Mouse (Mus musculus) monocyte, adult 5-6 weeks (primary cell): ENCODE results near the gene Adamts4. TPM values are rescaled to one million over a fixed set of nuclear protein-coding genes. Genes with fewer than 3 reads are reported as not detected.
"Not testable (repeated sequence)": the region's sequence is repeated elsewhere in the genome, so short reads cannot be mapped to it uniquely, and the experiment has no call there.

Experiments used
- ATAC-seq: fragments of 153-309, 156-312 bp; replicated peaks from 2 replicates; pipeline ENCODE4 v1.8.0; 2017; ENCODE audit warnings: mild to moderate bottlenecking; ENCODE audit not compliant: low TSS enrichment, insufficient number of reproducible peaks, severe bottlenecking, poor library complexity, low FRiP score
- total RNA-seq: library from RNA; stranded (forward); fragments of 200-1000, 200-491, 200-594 nt; gene quantifications from 3 replicates; pipeline ENCODE4 v1.2.3, GENCODE M21; 2017

Gene Adamts4
- total RNA-seq, 1 experiment from 2014 or later, result not detected

DNA sequence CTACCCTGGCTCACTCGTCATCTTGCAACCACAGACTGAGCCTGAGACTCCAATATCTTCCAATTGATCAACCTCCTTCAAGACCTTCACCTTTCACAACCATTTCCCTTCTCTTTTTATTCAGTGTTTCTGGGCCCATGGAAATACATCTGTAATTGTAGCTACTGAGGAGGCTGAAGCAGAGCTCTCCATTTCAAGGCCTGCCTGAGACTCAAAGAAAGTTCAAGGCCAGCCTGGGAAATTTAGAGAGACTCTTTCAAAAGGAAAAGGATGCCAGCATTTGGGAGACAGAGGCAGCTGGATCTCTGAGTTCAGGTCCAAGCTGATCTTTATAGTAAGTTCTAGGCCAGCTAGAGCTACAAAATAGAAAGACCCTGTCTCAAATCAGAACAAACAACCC lies 22.3 kb upstream of the Adamts4 start:
- no peak for ATAC-seq

DNA sequence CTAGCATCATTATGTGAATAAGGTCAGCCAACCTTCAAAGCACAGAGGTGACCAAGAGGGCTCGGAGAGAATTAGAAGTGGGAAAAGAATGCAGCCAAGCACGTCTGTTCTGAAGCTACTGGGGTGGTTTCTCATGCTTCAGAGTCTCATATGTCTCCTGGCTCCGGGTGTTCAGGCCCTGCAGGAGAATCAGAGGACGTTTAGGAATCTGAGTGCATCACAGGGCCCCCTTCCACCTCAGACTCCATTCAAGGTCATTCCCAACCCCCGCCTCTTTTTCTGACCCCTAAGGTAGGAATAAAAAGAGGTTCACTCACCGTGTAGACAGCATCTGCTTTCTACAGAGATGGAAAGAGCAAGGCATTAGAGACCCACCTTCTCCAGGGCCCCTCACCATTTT lies 20.5 kb upstream of the Adamts4 start:
- ATAC-seq, result no peak

DNA sequence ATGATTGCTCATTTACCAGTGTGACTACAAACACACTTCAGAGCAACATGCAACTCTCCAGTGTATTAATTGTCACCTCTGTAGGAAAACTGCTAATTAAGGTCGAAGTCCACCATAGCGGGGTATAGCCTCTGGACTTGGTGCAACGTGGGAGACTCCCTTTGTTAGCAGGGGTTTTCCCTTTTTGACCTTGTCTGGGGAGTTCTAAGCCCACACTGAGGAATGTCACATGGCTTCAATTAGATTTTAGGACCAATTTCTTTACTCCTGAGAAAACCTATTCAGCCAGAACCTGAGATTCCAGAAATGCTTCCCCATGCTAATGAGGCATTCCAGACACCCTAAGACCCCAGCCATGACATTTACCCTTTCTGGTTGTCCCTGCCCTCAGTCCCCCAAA lies 20.0 kb upstream of the Adamts4 start:
- no peak for ATAC-seq

DNA sequence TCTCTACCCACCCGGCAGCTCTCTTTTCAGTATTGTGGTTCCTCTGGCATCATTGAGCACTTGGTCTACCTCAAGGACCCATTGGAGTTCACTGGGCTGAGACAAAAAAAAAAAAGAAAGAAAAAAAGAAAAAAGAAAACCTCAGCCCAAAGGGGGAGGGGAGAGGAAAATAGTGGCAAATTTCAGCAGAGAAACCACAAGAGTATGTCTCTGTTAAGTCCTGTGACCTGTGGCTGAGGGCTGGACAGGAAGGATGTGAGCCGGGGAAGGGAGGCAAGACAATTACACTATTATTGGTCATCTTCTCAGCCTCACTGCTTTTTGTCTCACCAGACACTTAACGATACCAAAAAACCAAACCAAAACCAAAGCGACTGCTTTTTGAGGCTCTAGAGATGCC lies 18.4 kb upstream of the Adamts4 start:
- ATAC-seq, result peak; percentile 55

DNA sequence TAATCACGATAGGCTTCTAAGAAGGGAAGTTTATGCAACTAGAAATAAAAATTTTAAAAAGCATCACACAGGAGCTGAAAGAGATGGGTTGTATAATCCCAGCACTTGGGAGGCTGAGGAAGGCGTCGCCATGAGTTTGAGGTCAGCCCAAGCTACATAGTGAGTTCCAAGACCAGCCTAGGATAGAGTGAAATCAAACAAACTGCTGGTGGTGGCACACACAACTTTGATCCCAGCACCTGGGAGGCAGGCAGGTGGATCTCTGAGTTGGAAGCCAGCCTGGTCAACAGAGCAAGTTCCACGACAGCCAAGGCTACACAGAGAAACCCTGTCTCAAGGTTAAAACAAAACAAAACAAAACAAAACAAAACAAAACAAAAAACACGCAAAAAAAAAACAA lies 17.9 kb upstream of the Adamts4 start:
- no peak for ATAC-seq

DNA sequence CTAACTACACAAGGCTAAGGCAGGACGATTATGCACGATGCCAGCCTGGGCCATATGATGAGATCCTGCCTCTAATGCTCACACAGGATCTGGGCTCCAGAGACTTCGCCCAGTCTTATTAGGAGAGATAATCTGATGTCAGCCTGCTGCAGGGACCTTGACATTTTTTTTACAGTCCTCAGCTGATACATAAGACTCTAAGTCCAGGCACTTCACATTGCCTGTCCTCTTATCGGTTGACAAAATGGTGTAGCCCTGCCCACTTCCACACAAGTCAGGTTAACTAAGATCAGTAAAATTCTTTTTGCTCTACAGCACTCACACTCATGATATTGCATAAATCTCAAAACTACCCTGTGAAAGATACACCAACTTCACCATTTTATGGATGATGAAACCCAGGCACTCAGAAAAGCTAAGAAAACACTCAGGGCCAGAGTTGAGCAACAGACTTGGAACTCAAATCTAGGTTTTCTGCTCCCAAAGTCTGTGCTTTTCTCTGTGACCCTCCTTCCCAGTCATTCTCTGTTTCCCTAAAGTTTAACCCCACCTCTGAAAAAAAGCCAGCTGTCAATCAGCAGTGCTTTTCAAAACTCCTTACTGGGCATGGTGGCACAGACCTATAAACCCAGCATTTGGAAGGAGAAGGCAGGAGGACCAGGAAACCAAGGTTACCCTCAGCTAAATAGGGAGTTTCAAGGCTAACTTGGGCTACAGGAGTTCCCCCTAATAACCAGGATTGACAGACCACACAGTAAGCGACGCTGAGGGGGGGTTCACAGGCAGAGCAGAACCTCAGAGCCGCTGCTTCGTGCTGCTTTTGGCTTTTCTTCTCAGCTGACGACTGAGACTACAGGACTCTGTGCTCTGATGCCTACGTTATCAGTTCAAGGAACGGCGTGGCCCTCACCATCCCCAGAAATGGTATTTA lies 17.2 kb upstream of the Adamts4 start:
- peak; percentile 5; the same call in 1 of the 2 replicates for ATAC-seq

DNA sequence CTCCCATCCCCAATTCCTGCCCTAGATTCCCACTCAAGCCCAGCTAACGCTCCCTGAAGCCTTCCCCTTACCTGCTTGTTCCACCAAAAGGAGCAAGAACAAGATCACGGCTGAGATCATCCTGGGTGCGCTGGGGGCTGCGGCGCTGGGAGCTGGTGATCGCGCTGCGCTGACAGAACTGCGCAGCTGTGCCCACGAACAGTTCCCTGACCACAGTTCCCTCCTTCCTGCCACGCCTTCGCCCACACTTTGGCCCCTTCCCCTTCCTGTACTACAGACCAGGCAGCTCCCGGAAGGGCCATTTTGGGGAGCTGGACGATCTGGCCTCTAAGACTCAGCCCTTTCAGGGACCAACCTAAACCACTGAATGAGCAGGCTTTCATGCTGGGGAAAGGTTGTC lies 16.1 kb upstream of the Adamts4 start, which contains the start of gene Fcer1g:
Gene Fcer1g (minus strand): TSS at position 240 of the 400 bp plus-strand sequence.
- peak; percentile 88 for ATAC-seq

DNA sequence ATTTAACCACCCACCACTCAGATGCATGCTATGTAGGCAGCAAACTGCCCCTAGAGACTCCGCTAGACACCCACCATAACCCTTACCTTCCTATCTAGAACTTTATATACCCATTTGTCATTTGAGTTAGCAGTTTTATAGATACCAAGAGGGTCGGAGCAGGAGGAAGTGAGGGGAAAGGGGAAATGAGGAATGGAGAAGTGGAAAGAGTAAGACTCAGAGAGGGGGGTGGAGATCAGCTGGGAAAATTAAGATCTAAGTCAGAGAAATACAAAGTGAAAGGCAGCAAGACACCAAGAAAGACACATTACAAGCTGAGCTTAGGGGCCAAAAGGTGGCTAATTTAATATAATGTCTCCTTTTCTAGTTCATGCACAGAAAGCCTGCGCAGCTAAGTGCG lies 15.7 kb upstream of the Adamts4 start:
- ATAC-seq, result peak; percentile 34

DNA sequence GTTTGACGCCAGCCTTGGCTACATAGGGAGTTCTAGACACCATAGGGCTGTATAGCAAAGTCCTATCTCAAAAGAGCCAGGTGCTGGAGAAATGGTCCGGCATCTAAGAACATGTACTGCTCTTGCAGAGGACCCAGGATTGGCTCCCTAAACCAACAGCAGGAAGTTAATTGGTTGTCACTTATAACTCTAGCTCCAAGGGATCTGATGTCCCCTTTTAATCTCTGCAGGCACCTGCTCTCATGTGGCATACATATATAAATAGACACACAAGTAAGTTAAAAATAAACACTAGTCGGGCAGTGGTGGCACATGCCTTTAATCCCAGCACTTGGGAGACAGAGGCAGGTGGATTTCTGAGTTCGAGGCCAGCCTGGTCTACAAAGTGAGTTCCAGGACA lies 14.4 kb upstream of the Adamts4 start:
- no peak for ATAC-seq

DNA sequence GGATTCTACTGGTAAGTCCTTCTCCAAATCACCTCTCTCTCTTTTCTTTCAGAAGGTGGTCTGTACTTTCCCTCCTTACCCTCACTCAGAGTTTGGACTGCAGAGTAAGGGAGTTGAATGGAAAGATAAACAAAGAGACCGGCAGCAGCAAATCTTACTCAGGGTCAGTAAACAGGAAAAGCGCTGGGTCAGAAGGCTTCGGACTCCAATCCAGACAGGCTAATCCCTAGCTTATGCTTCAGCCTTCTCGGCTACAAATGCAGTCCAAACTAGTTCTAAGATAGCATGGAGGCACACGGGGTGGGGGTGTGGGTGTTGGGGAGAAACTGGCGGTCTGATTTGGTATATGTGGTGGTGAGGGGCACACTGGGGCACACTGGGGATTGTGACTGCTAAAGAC lies 12.8 kb upstream of the Adamts4 start:
- ATAC-seq, result no peak

DNA sequence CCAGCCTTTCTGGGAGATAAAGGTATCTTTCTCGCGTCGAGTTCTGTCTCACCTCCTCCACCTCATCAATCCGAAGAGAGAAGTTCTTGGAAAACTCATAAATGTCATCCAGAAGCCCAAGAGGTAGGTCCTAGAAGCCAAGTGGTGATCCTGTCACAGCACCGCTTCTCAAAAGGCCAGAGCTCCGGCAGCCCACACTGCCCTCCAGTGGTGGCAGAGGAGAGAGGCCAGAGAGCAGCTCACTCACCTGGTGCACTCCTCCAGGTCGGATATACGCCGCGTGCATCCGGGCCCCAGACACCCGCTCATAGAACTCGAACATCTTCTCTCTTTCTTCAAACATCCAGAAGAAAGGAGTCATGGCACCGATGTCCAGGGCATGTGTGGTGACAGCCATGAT lies 11.8 kb upstream of the Adamts4 start:
- ATAC-seq, result peak; percentile 70

DNA sequence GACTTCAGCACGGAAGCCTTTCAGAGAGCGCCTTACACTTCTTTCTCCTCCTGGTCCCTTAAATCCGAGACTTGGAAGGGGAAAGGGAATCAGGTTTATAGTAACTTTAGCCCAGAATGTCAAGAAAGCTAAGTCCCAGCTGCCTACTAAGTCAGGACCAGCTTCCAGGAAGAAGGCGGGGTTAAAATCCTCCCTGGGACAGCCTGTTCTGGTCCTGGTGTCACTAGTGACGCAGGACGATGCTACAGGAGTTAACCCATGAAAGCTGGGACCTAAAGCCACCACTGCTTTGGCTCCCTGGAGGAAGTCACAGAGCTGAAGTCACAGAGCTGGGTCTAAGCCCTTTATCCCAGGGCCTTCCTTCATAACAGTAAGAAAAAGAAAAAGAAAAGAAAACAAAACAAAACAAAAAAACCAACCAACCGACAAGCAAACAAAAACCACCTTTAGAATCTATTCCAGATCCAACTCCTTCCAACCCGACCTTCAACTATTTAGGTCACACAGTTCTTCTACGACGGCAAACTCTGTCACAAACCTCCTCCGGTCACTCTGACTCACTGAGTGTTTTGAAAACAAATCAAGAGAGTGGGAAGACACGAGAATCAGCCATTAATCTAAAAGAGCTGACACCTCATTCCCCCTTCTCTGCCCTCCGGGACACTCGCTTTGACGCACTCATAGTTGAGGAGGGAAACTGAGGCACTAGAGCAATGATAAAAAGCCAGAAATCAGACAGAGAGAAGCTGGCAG lies 10.1 kb upstream of the Adamts4 start:
- ATAC-seq, result no peak

DNA sequence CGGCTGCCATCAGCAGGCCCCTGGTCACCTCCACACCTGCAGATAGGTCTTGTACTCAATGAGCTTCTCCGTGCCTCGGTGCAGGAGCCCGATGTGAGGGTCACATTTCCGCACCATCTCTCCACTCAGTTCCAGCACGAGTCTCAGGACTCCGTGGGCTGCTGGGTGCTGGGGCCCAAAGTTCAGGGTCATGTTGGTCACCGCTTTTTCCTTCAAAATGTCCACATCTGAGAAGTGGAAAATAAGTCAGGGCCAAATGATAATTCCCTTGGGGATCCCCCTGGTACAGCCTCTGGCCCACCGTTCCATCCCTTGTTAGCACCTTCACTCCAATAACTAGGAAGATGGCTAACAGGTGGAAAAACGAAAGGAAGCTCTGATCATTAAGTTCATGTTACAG lies 9.3 kb upstream of the Adamts4 start:
- ATAC-seq, result no peak

DNA sequence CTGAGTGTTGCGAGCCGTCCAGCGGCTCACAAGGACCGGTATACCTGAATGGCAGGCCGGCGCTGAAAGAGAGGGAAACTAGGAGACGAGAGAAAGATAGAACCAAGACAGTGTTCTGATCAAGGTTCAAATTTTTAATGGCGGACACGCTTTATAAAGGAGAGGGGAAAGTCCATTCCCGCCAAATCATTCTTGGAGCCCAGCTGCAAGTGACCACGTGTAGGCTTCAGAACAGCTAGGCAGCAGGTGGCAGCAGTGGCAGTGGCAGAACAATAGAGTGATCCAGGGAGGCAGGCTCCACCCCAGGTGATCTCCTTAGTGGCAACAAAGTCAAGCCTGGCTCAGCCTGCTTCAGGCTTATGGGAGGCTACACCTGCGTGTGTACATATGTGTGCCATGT lies 8.3 kb upstream of the Adamts4 start:
- not testable (repeated sequence) for ATAC-seq

DNA sequence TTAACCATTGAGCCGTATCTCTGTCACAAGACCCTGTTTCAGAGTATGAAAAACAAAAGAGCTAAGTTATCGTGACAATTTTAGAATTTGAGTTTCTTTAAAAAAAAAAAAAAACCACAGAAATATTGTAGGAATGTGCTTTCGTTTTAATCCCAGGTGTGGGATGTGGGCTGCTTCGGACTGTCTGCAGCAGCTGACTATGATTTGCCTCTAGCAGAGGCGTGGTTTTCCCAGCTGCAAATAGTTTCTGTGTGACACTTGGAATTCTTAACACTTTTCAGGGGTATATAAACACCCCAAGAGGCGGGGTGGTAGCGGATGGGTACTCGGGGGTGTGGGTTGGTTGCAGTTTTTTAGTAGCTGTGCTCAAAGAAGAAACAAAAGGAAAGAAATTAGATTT lies 4.9 kb upstream of the Adamts4 start:
- no peak for ATAC-seq

DNA sequence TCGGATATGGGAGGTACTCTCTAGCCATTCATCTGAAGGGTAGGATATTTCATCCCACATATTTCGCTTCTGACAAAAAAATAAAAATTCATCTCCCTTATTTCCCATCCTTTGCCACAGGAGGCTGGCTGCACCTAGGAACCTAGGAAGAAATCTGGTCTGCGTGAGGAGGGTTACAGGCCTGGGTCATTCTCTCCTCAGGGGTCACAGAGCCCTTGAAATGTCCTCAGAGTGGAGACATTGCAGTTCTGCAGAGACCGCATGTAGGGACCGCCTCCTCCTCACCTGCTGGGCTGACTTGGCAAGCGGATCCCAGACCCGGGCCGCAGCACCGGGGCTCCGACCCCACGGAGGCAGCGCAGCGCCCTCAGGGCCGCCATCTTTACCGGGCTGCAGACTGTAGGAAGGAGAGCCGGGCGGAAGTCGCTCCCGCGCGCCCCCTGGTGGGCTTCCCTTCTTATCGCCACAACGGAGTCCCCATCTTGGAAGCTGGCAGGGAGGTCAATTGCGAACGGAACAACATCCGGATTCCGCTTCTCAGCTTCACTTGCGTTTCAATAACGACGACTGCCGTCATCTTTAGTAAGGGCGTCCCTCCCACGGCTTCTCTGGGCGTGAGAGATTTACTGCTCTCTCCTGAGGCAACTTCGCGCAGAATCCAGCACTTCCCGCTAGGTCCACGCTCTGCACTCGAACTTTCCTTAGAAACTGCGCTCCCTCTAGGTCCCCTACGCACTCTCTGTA lies 3.3 kb upstream of the Adamts4 start:
- ATAC-seq, result peak; percentile 98

DNA sequence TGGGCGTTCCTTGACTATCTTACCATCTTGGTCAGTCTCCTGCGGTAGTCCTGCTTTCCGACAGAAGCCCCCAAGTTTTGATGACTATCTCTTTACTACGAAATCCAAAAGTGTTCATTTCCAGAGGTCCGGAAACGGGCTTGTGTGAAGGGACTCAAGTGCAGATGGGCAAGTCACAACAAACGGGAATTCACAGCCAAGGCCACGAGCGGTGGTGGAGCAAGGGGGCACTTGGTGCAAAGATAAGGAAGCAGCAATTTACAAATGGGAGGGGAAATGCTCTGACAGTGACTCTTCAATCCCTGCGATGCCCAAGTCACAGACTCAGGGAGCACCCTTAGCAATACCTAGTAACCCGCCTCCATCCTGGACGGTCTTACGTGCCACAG lies 2.8 kb upstream of the Adamts4 start:
- no peak for ATAC-seq

DNA sequence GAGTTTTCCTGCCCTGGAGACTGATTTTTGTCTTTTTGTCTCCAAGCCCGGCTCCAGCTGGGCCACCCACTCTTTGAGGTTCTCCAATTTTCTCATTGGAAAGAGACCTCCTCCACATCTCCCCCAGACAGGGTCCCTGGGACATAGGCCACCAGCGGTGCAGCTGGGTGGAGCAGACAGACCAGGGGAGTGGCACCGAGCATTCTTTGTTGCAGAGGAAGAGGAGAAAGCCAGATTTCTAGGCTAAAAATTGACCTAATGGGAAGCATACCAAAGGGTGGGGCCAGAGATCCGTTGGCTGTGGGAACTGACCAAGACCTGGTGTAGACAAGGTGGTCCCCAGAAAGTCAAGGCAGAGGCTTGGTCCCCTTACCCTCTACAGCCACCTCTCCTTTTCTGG lies 2.3 kb upstream of the Adamts4 start:
- ATAC-seq, result no peak
